Mouse (Mus musculus): ENCODE measurements around the gene Ube2v1. TPM values are rescaled to one million over a fixed set of nuclear protein-coding genes. Genes with fewer than 3 reads are reported as not detected.
A peak's percentile ranks its signal among the peaks of the same experiment; 100 is the strongest.

The Ube2v1 gene
- polyA plus RNA-seq, 1 experiment from 2014 or later: 332 TPM

- DNase-seq (ENCODE audit: low spot score): peak; percentile 95
- Histone ChIP-seq H3K4me3 (peak within 1 kb of the TSS; percentile 84), H3K27me3 (ENCODE audit: insufficient read depth, poor library complexity, severe bottlenecking) (peaks cover 6% of the 10 kb centered on the region; the same call in 1 of the 2 replicates), H3K4me1 (peaks cover 50% of the 10 kb centered on the region), H3K27ac (peak within 1 kb of the TSS; percentile 91), H3K36me3 (peaks cover 8% of the 10 kb centered on the region), H3K9me3 (no peaks in the 10 kb centered on the region)
- 2% methylated on average over 109 of the region's 110 CpGs for WGBS
These were observed 29.6 kb upstream of the Ube2v1 start, which contains the start of gene Gm20431 for GRCm38 (mm10) chr2:167661270-167662203. Gm20431 (minus strand) TSS chr2:167661496.

- peaks cover 8% of the 10 kb centered on the region for H3K36me3 ChIP-seq
- H3K27me3 ChIP-seq (ENCODE audit: insufficient read depth, poor library complexity, severe bottlenecking): peaks cover 6% of the 10 kb centered on the region; the same call in 1 of the 2 replicates
- H3K27ac ChIP-seq: peak overlapping the region; percentile 91
- 1% methylated on average over 12 of the region's 12 CpGs for WGBS
- H3K4me1 ChIP-seq: peaks cover 50% of the 10 kb centered on the region
- no peaks in the 10 kb centered on the region for H3K9me3 ChIP-seq
- H3K4me3 ChIP-seq: peak overlapping the region; percentile 84
- no peak for DNase-seq (ENCODE audit: low spot score)
These were observed 28.7 kb upstream of the Ube2v1 start for GRCm38 (mm10) chr2:167660611-167660971.

- H3K27me3 ChIP-seq (ENCODE audit: insufficient read depth, poor library complexity, severe bottlenecking): peaks cover 6% of the 10 kb centered on the region; the same call in 1 of the 2 replicates
- H3K36me3 ChIP-seq: peaks cover 8% of the 10 kb centered on the region
- peaks cover 50% of the 10 kb centered on the region for H3K4me1 ChIP-seq
- peak overlapping the region; percentile 91; the same call in 1 of the 2 replicates for H3K27ac ChIP-seq
- 24% methylated on average over 13 of the region's 13 CpGs for WGBS
- no peak for DNase-seq (ENCODE audit: low spot score)
- peak overlapping the region; percentile 84 for H3K4me3 ChIP-seq
- no peaks in the 10 kb centered on the region for H3K9me3 ChIP-seq
These were observed 28.1 kb upstream of the Ube2v1 start for GRCm38 (mm10) chr2:167659847-167660610.

GRCm38 (mm10) chr2:167659177-167659846 is 27.4 kb upstream of the Ube2v1 start:
- DNase-seq (ENCODE audit: low spot score): no peak
- Histone ChIP-seq H3K9me3 (no peaks in the 10 kb centered on the region), H3K36me3 (peaks cover 15% of the 10 kb centered on the region), H3K4me1 (peaks cover 50% of the 10 kb centered on the region), H3K27ac (peak overlapping the region; percentile 91; the same call in 1 of the 2 replicates), H3K4me3 (peak overlapping the region; percentile 84), H3K27me3 (ENCODE audit: insufficient read depth, poor library complexity, severe bottlenecking) (peaks cover 6% of the 10 kb centered on the region; the same call in 1 of the 2 replicates)
- 69% methylated on average over 10 of the region's 10 CpGs for WGBS

GRCm38 (mm10) chr2:167658712-167659111 is 26.8 kb upstream of the Ube2v1 start:
- 38% methylated on average over 11 of the region's 11 CpGs for WGBS
- H3K4me3 ChIP-seq: no peak overlapping the region
- H3K4me1 ChIP-seq: peaks cover 53% of the 10 kb centered on the region

GRCm38 (mm10) chr2:167657973-167658372 is 26.1 kb upstream of the Ube2v1 start:
- Histone ChIP-seq H3K9me3 (no peaks in the 10 kb centered on the region), H3K36me3 (peaks cover 28% of the 10 kb centered on the region), H3K4me1 (peaks cover 56% of the 10 kb centered on the region), H3K4me3 (no peak overlapping the region), H3K27ac (no peak overlapping the region), H3K27me3 (ENCODE audit: insufficient read depth, poor library complexity, severe bottlenecking) (peaks cover 6% of the 10 kb centered on the region; the same call in 1 of the 2 replicates)
- WGBS: 86% methylated on average over 4 of the region's 4 CpGs
- DNase-seq (ENCODE audit: low spot score): no peak

More at GRCm38 (mm10) chr2:167658712-167659111, 26.8 kb upstream of the Ube2v1 start:
- Histone ChIP-seq H3K36me3 (peaks cover 21% of the 10 kb centered on the region), H3K27ac (no peak overlapping the region), H3K27me3 (ENCODE audit: insufficient read depth, poor library complexity, severe bottlenecking) (peaks cover 6% of the 10 kb centered on the region; the same call in 1 of the 2 replicates), H3K9me3 (no peaks in the 10 kb centered on the region)
- DNase-seq (ENCODE audit: low spot score): no peak

- Histone ChIP-seq H3K27me3 (ENCODE audit: insufficient read depth, poor library complexity, severe bottlenecking) (no peaks in the 10 kb centered on the region), H3K9me3 (no peaks in the 10 kb centered on the region), H3K4me1 (peaks cover 61% of the 10 kb centered on the region), H3K4me3 (no peak overlapping the region), H3K27ac (peak overlapping the region; percentile 38; the same call in 1 of the 2 replicates), H3K36me3 (peaks cover 39% of the 10 kb centered on the region)
- 78% methylated on average over 16 of the region's 16 CpGs for WGBS
- DNase-seq (ENCODE audit: low spot score): no peak
These were observed 25.0 kb upstream of the Ube2v1 start for GRCm38 (mm10) chr2:167656629-167657478.

GRCm38 (mm10) chr2:167654911-167655600 is 23.2 kb upstream of the Ube2v1 start:
- Histone ChIP-seq H3K4me3 (no peak overlapping the region), H3K9me3 (no peaks in the 10 kb centered on the region), H3K27ac (no peak overlapping the region), H3K4me1 (peaks cover 49% of the 10 kb centered on the region), H3K36me3 (peaks cover 53% of the 10 kb centered on the region), H3K27me3 (ENCODE audit: insufficient read depth, poor library complexity, severe bottlenecking) (no peaks in the 10 kb centered on the region)
- whole genome bisulfite sequencing: 85% methylated on average over 10 of the region's 10 CpGs
- no peak for DNase-seq (ENCODE audit: low spot score)

GRCm38 (mm10) chr2:167652694-167653093 is 20.8 kb upstream of the Ube2v1 start:
- Histone ChIP-seq H3K4me1 (peaks cover 26% of the 10 kb centered on the region; the same call in 1 of the 2 replicates), H3K4me3 (no peak overlapping the region), H3K27me3 (ENCODE audit: insufficient read depth, poor library complexity, severe bottlenecking) (no peaks in the 10 kb centered on the region), H3K27ac (no peak overlapping the region), H3K36me3 (peaks cover 67% of the 10 kb centered on the region), H3K9me3 (no peaks in the 10 kb centered on the region)
- DNase-seq (ENCODE audit: low spot score): no peak
- WGBS: 67% methylated on average over 7 of the region's 7 CpGs

- no peak overlapping the region for H3K27ac ChIP-seq
- H3K36me3 ChIP-seq: peaks cover 66% of the 10 kb centered on the region
- 87% methylated on average over 9 of the region's 9 CpGs for WGBS
- peaks cover 19% of the 10 kb centered on the region; the same call in 1 of the 2 replicates for H3K4me1 ChIP-seq
- H3K27me3 ChIP-seq (ENCODE audit: insufficient read depth, poor library complexity, severe bottlenecking): no peaks in the 10 kb centered on the region
- no peak overlapping the region for H3K4me3 ChIP-seq
- no peaks in the 10 kb centered on the region for H3K9me3 ChIP-seq
- no peak for DNase-seq (ENCODE audit: low spot score)
These were observed 19.7 kb upstream of the Ube2v1 start for GRCm38 (mm10) chr2:167651622-167652021.

GRCm38 (mm10) chr2:167649290-167650032 is 17.6 kb upstream of the Ube2v1 start:
- Histone ChIP-seq H3K36me3 (peaks cover 77% of the 10 kb centered on the region), H3K9me3 (no peaks in the 10 kb centered on the region), H3K4me1 (peaks cover 19% of the 10 kb centered on the region; the same call in 1 of the 2 replicates), H3K27me3 (ENCODE audit: insufficient read depth, poor library complexity, severe bottlenecking) (no peaks in the 10 kb centered on the region), H3K4me3 (no peak overlapping the region), H3K27ac (no peak overlapping the region)
- 88% methylated on average over 12 of the region's 12 CpGs for WGBS
- DNase-seq (ENCODE audit: low spot score): no peak

Data from heart, embryonic 10.5 days (tissue).